Mouse (Mus musculus) B cell, adult 2 months (primary cell): Measurements from ENCODE around the gene Cd2bp2.

ENCODE experiments used
- DNase-seq, 2 experiments: peaks; one replicate each; pipeline ENCODE4 v3.0.0; 2022

Cd2bp2 gene

GRCm38 (mm10) chr7:127217901-127218642 is 22.2 kb upstream of the Cd2bp2 start:
- peak; percentile 62 to 70 for DNase-seq

- DNase-seq = no peak
These were observed 21.6 kb upstream of the Cd2bp2 start for GRCm38 (mm10) chr7:127217475-127217874.

- DNase-seq = no peak
These were observed 20.5 kb upstream of the Cd2bp2 start for GRCm38 (mm10) chr7:127216307-127216706.

- DNase-seq = peak; percentile 73 to 77
These were observed 19.4 kb upstream of the Cd2bp2 start for GRCm38 (mm10) chr7:127214981-127215871.

- DNase-seq = no peak
These were observed 18.7 kb upstream of the Cd2bp2 start for GRCm38 (mm10) chr7:127214521-127214920.

- DNase-seq = no peak
These were observed 18.1 kb upstream of the Cd2bp2 start for GRCm38 (mm10) chr7:127213930-127214329.

GRCm38 (mm10) chr7:127213485-127213884 is 17.6 kb upstream of the Cd2bp2 start:
- DNase-seq = peak; percentile 56 to 57

GRCm38 (mm10) chr7:127212432-127213250 is 16.8 kb upstream of the Cd2bp2 start:
- DNase-seq = no peak

GRCm38 (mm10) chr7:127211014-127211745 is 15.3 kb upstream of the Cd2bp2 start:
- DNase-seq = peak in 1 of 2 experiments; percentile 22

GRCm38 (mm10) chr7:127210266-127210665 is 14.4 kb upstream of the Cd2bp2 start:
- no peak for DNase-seq

- DNase-seq = no peak
These were observed 14.0 kb upstream of the Cd2bp2 start for GRCm38 (mm10) chr7:127209851-127210250.

GRCm38 (mm10) chr7:127208553-127209438 is 12.9 kb upstream of the Cd2bp2 start, which contains the start of gene Mylpf:
Mylpf (plus strand) TSS chr7:127208890.
- peak; percentile 91 to 92 for DNase-seq

- DNase-seq = no peak
These were observed 12.4 kb upstream of the Cd2bp2 start, which contains the start of gene Tbc1d10b for GRCm38 (mm10) chr7:127208295-127208552. Tbc1d10b (minus strand) TSS chr7:127208468.

- no peak for DNase-seq
These were observed 11.8 kb upstream of the Cd2bp2 start for GRCm38 (mm10) chr7:127207374-127208294.

- DNase-seq = no peak
These were observed 10.8 kb upstream of the Cd2bp2 start for GRCm38 (mm10) chr7:127206606-127207005.

GRCm38 (mm10) chr7:127196484-127196883 is 634 bp upstream of the Cd2bp2 start:
- no peak for DNase-seq

GRCm38 (mm10) chr7:127194633-127195029 is 1.2 kb downstream of the Cd2bp2 start:
- no peak for DNase-seq

- no peak for DNase-seq
These were observed 1.7 kb downstream of the Cd2bp2 start for GRCm38 (mm10) chr7:127194011-127194632.

GRCm38 (mm10) chr7:127192989-127193388 is 2.9 kb downstream of the Cd2bp2 start:
- no peak for DNase-seq

GRCm38 (mm10) chr7:127190672-127191071 is 5.2 kb downstream of the Cd2bp2 start:
- no peak for DNase-seq
